Comparison of ENCODE assay signal across 20 mouse cellular contexts in genomic region chr1:191458292-191458691, GRCm38 (mm10). TPM values are rescaled to one million over a fixed set of nuclear protein-coding genes. Genes with fewer than 3 reads are reported as not detected.
DNase-seq lines count a peak whose midpoint lies in the region; ATAC-seq and TF ChIP-seq lines count a peak whose summit lies in the region.
"Had no signal": no experiment of that assay in that cellular context is flagged by ENCODE, and none has a peak within 500 bp of the region (broad histone marks: within the 10 kb centered on the region; RNA-seq: fewer than 3 reads in every experiment).

No protein-coding gene starts in this region.

- H3K4me2 ChIP-seq in liver, postnatal 0 days (ENCODE audit: low read depth, low read length): no peak overlapping the region
- H3K4me2 ChIP-seq in stomach, postnatal 0 days (replicated peaks; ENCODE audit: low read depth): no peak overlapping the region
- H3K4me2 ChIP-seq: forebrain, embryonic 15.5 days; limb, embryonic 15.5 days; lung, embryonic 14.5 days; neural tube, embryonic 12.5 days; stomach, embryonic 15.5 days had no signal

- peak; percentile 53; the same call in 1 of the 2 replicates for ATAC-seq in liver, postnatal 0 days
- peak; percentile 62 for ATAC-seq in common myeloid progenitor, adult 5-6 weeks (replicated peaks; ENCODE audit: low read depth, poor library complexity, severe bottlenecking)
- no peak for ATAC-seq in stomach, postnatal 0 days (ENCODE audit: low FRiP score, low TSS enrichment)
- ATAC-seq: forebrain, embryonic 15.5 days; midbrain, embryonic 16.5 days had no signal

- TF ChIP-seq EP300 in liver, postnatal 0 days (IDR thresholded peaks at IDR 0.05; ENCODE audit: low read depth): no peak
- no peak for TF ChIP-seq EP300 in stomach, postnatal 0 days (optimal IDR thresholded peaks at IDR 0.05)

- H3K9ac ChIP-seq in liver, postnatal 0 days (replicated peaks): no peak overlapping the region
- no peak overlapping the region for H3K9ac ChIP-seq in stomach, postnatal 0 days (ENCODE audit: low read length)
- H3K9ac ChIP-seq: forebrain, embryonic 15.5 days; limb, embryonic 15.5 days; lung, embryonic 14.5 days; neural tube, embryonic 12.5 days; stomach, embryonic 15.5 days had no signal

- TF ChIP-seq CTCF in liver, postnatal 0 days (IDR thresholded peaks at IDR 0.05; ENCODE audit: low read depth): 0 out of 2 replicates have a peak, but pooled peaks have one; percentile 24
- no peak for TF ChIP-seq CTCF in stomach, postnatal 0 days (IDR thresholded peaks at IDR 0.05; ENCODE audit: low read depth)

- H3K36me3 ChIP-seq in liver, postnatal 0 days (replicated peaks; ENCODE audit: insufficient read depth, low read length): no peaks in the 10 kb centered on the region
- H3K36me3 ChIP-seq in limb, embryonic 10.5 days: no peaks in the 10 kb centered on the region
- H3K36me3 ChIP-seq in stomach, postnatal 0 days (ENCODE audit: control insufficient read depth, insufficient read depth, low read length): no peaks in the 10 kb centered on the region
- H3K36me3 ChIP-seq: forebrain, embryonic 15.5 days; hindbrain, embryonic 10.5 days; limb, embryonic 15.5 days; neural tube, embryonic 12.5 days; stomach, embryonic 15.5 days had no signal

- H3K9me3 ChIP-seq in liver, postnatal 0 days (ENCODE audit: low read length): no peaks in the 10 kb centered on the region
- H3K9me3 ChIP-seq in limb, embryonic 10.5 days (replicated peaks): no peaks in the 10 kb centered on the region
- H3K9me3 ChIP-seq in stomach, postnatal 0 days (ENCODE audit: control insufficient read depth, low read length): no peaks in the 10 kb centered on the region
- H3K9me3 ChIP-seq: forebrain, embryonic 15.5 days; heart, embryonic 10.5 days; hindbrain, embryonic 10.5 days; limb, embryonic 15.5 days; neural tube, embryonic 12.5 days; stomach, embryonic 15.5 days had no signal

- H3K27me3 ChIP-seq in liver, postnatal 0 days (ENCODE audit: insufficient read depth, low read length): no peaks in the 10 kb centered on the region
- H3K27me3 ChIP-seq in limb, embryonic 10.5 days (ENCODE audit: low read depth, poor library complexity, severe bottlenecking): no peaks in the 10 kb centered on the region
- H3K27me3 ChIP-seq in stomach, postnatal 0 days (ENCODE audit: control insufficient read depth, insufficient read depth, low read length): no peaks in the 10 kb centered on the region
- H3K27me3 ChIP-seq: forebrain, embryonic 15.5 days; limb, embryonic 15.5 days; megakaryocyte, embryonic 14.5 days; neural tube, embryonic 12.5 days; stomach, embryonic 15.5 days had no signal

- WGBS in liver, postnatal 0 days (ENCODE audit: insufficient replicate concordance): 58% methylated on average over 2 of the region's 2 CpGs
- WGBS in limb, embryonic 10.5 days: 78% methylated on average over 2 of the region's 2 CpGs
- 55% methylated on average over 2 of the region's 2 CpGs for WGBS in stomach, postnatal 0 days

- peak; percentile 26 for DNase-seq in gastrocnemius, adult 18-20 months (ENCODE audit: low spot score)
- DNase-seq in gastrocnemius, postnatal 25 days: no peak
- peak; percentile 48 for DNase-seq in liver, postnatal 0 days
- DNase-seq in liver: no peak
- DNase-seq in skeletal muscle tissue, adult 2 months (ENCODE audit: low read depth, low spot score): peak; percentile 61
- DNase-seq in limb, embryonic 10.5 days (ENCODE audit: low spot score): no peak
- no peak for DNase-seq in stomach, postnatal 0 days (ENCODE audit: low spot score)
- DNase-seq: cerebellum, postnatal 10 days; kidney, adult 2 months; kidney, postnatal 36 days; lung, embryonic 14.5 days had no signal

- H3K4me1 ChIP-seq in liver, postnatal 0 days (ENCODE audit: insufficient read depth): peaks cover 32% of the 10 kb centered on the region
- H3K4me1 ChIP-seq in limb, embryonic 10.5 days: peaks cover 25% of the 10 kb centered on the region
- H3K4me1 ChIP-seq in stomach, postnatal 0 days (replicated peaks; ENCODE audit: control insufficient read depth, insufficient read depth): peaks cover 4% of the 10 kb centered on the region; the same call in 1 of the 2 replicates

- no peak overlapping the region for H3K4me3 ChIP-seq in liver, postnatal 0 days (ENCODE audit: low read depth, low read length)
- no peak overlapping the region for H3K4me3 ChIP-seq in limb, embryonic 10.5 days
- no peak overlapping the region for H3K4me3 ChIP-seq in stomach, postnatal 0 days (ENCODE audit: low read depth, low read length)
- H3K4me3 ChIP-seq: forebrain, embryonic 15.5 days; heart, embryonic 10.5 days; hindbrain, embryonic 10.5 days; limb, embryonic 15.5 days; megakaryocyte, embryonic 14.5 days; neural tube, embryonic 12.5 days; stomach, embryonic 15.5 days had no signal

- peak overlapping the region; percentile 37; the same call in 1 of the 2 replicates for H3K27ac ChIP-seq in liver, postnatal 0 days (ENCODE audit: low read depth)
- H3K27ac ChIP-seq in limb, embryonic 10.5 days: no peak overlapping the region
- no peak overlapping the region for H3K27ac ChIP-seq in stomach, postnatal 0 days (replicated peaks)
- H3K27ac ChIP-seq: forebrain, embryonic 15.5 days; hindbrain, embryonic 10.5 days; limb, embryonic 15.5 days; neural tube, embryonic 12.5 days; stomach, embryonic 15.5 days had no signal

RNA-seq across cellular contexts. Expression of gene Ppp2r5a, which starts 55.2 kb away (rescaled TPM):
- 10 to 100 TPM; 66.2 to 76.8 TPM for total RNA-seq in gastrocnemius, adult 18-20 months (2021)
- total RNA-seq in gastrocnemius, postnatal 25 days (2021): 10 to 100 TPM; 72.6 to 78.7 TPM
- polyA plus RNA-seq in liver, postnatal 0 days (2015; fragmentation: Nextera tagmentation; extraction: Ambion mirVana): 27.1 and 30.7 TPM in 2 replicates
- 107 and 115 TPM in 2 replicates for total RNA-seq in common myeloid progenitor, adult 5-6 weeks (2017)
- polyA plus RNA-seq in limb, embryonic 10.5 days (2016; fragmentation: Nextera tagmentation; extraction: Ambion mirVana): 11.3 and 14.4 TPM in 2 replicates
- polyA plus RNA-seq in stomach, postnatal 0 days (2015; fragmentation: Nextera tagmentation; extraction: Ambion mirVana): 28.4 and 32.9 TPM in 2 replicates

Comparison
In these comparisons a context has a peak if more than half of its experiments do, and no peak if none do; other contexts are left out.
1. DNase-seq: peak in gastrocnemius, adult 18-20 months (single experiment), liver, postnatal 0 days (single experiment) and skeletal muscle tissue, adult 2 months (single experiment); none in gastrocnemius, postnatal 25 days (single experiment), liver (single experiment), limb, embryonic 10.5 days (single experiment) and stomach, postnatal 0 days (single experiment).